Mouse (Mus musculus) stomach, postnatal 0 days (tissue): ENCODE data around the gene Ttc23l.
A peak's percentile ranks its signal among the peaks of the same experiment; 100 is the strongest.

Source experiments
- CTCF ChIP-seq: IDR thresholded peaks from 2 replicates; pipeline ENCODE4 v1.5.1; 2016; ENCODE audit warnings: antibody characterized with exemption, low read depth, mild to moderate bottlenecking, moderate library complexity
- EP300 ChIP-seq: optimal IDR thresholded peaks from 2 replicates; pipeline ENCODE3; 2016; ENCODE audit warnings: antibody characterized with exemption

DNA sequence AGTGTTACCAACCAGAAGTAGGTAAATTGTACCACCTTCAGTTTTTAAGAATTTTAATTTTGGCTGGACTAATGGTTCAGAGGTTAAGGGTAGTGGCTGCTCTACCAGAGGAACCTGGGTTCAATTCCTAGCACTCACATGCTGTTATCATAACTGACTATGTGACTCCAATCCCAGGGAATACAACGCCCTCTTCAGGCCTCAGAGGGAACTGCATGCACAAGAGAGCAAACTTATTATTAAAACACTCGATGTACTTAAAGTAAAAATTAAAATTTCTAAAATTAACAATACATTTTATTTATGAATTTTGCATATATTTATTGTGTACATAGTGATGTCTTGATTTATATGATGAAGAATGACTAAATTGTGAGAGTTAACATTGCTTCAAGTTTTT, 28.1 kb upstream of the Ttc23l start:
- peak; percentile 45 for TF ChIP-seq CTCF
- no peak for TF ChIP-seq EP300
